Mouse (Mus musculus): ENCODE data around the gene 4930539E08Rik.
A peak's percentile ranks its signal among the peaks of the same experiment; 100 is the strongest.

The 4930539E08Rik gene

GRCm38 (mm10) chr17:28896095-28896780, 18.9 kb downstream of the 4930539E08Rik start:
- no peak for DNase-seq (ENCODE audit: low read depth in 1 of 2, low spot score in 2 of 2)

GRCm38 (mm10) chr17:28895217-28895875, 19.8 kb downstream of the 4930539E08Rik start:
- DNase-seq (ENCODE audit: low read depth in 1 of 2, low spot score in 2 of 2) = no peak

- DNase-seq (ENCODE audit: low read depth in 1 of 2, low spot score in 2 of 2) = peak in 1 of 2 experiments; percentile 32
Measured at GRCm38 (mm10) chr17:28894050-28894767, 20.9 kb downstream of the 4930539E08Rik start.

GRCm38 (mm10) chr17:28886266-28886665, 28.9 kb downstream of the 4930539E08Rik start:
- no peak for DNase-seq (ENCODE audit: low read depth in 1 of 2, low spot score in 2 of 2)

- no peak for DNase-seq (ENCODE audit: low read depth in 1 of 2, low spot score in 2 of 2)
Measured at GRCm38 (mm10) chr17:28885231-28885630, 29.9 kb downstream of the 4930539E08Rik start.

GRCm38 (mm10) chr17:28883941-28884516, 31.1 kb downstream of the 4930539E08Rik start:
- no peak for DNase-seq (ENCODE audit: low read depth in 1 of 2, low spot score in 2 of 2)

- no peak for DNase-seq (ENCODE audit: low read depth in 1 of 2, low spot score in 2 of 2)
Measured at GRCm38 (mm10) chr17:28882810-28883209, 32.3 kb downstream of the 4930539E08Rik start.

GRCm38 (mm10) chr17:28882316-28882715, 32.8 kb downstream of the 4930539E08Rik start:
- DNase-seq (ENCODE audit: low read depth in 1 of 2, low spot score in 2 of 2) = peak in 1 of 2 experiments; percentile 53

- DNase-seq (ENCODE audit: low read depth in 1 of 2, low spot score in 2 of 2) = peak in 1 of 2 experiments; percentile 59
Measured at GRCm38 (mm10) chr17:28879931-28880391, 35.2 kb downstream of the 4930539E08Rik start.

GRCm38 (mm10) chr17:28876821-28877220, 38.3 kb downstream of the 4930539E08Rik start:
- DNase-seq (ENCODE audit: low read depth in 1 of 2, low spot score in 2 of 2) = no peak

- no peak for DNase-seq (ENCODE audit: low read depth in 1 of 2, low spot score in 2 of 2)
Measured at GRCm38 (mm10) chr17:28876331-28876730, 38.8 kb downstream of the 4930539E08Rik start.

- no peak for DNase-seq (ENCODE audit: low read depth in 1 of 2, low spot score in 2 of 2)
Measured at GRCm38 (mm10) chr17:28875316-28875715, 39.8 kb downstream of the 4930539E08Rik start.

GRCm38 (mm10) chr17:28874825-28875224, 40.3 kb downstream of the 4930539E08Rik start:
- no peak for DNase-seq (ENCODE audit: low read depth in 1 of 2, low spot score in 2 of 2)

GRCm38 (mm10) chr17:28874216-28874615, 40.9 kb downstream of the 4930539E08Rik start:
- DNase-seq (ENCODE audit: low read depth in 1 of 2, low spot score in 2 of 2) = no peak

- no peak for DNase-seq (ENCODE audit: low read depth in 1 of 2, low spot score in 2 of 2)
Measured at GRCm38 (mm10) chr17:28872322-28872721, 42.8 kb downstream of the 4930539E08Rik start.

GRCm38 (mm10) chr17:28871831-28872230, 43.3 kb downstream of the 4930539E08Rik start:
- DNase-seq (ENCODE audit: low read depth in 1 of 2, low spot score in 2 of 2) = no peak

GRCm38 (mm10) chr17:28870435-28870834, 44.7 kb downstream of the 4930539E08Rik start:
- no peak for DNase-seq (ENCODE audit: low read depth in 1 of 2, low spot score in 2 of 2)

GRCm38 (mm10) chr17:28869412-28870110, 45.6 kb downstream of the 4930539E08Rik start:
- no peak for DNase-seq (ENCODE audit: low read depth in 1 of 2, low spot score in 2 of 2)

GRCm38 (mm10) chr17:28867381-28867780, 47.7 kb downstream of the 4930539E08Rik start:
- no peak for DNase-seq (ENCODE audit: low read depth in 1 of 2, low spot score in 2 of 2)

- no peak for DNase-seq (ENCODE audit: low read depth in 1 of 2, low spot score in 2 of 2)
Measured at GRCm38 (mm10) chr17:28866921-28867320, 48.2 kb downstream of the 4930539E08Rik start.

GRCm38 (mm10) chr17:28864464-28864863, 50.7 kb downstream of the 4930539E08Rik start:
- no peak for DNase-seq (ENCODE audit: low read depth in 1 of 2, low spot score in 2 of 2)

Measured in monocyte, adult 2 months (primary cell).